Mouse (Mus musculus): ENCODE data around the gene Sbsn. TPM values are rescaled to one million over a fixed set of nuclear protein-coding genes. Genes with fewer than 3 reads are reported as not detected.

Gene Sbsn
- total RNA-seq (2014; fragmentation: Nextera tagmentation): 5.4 and 5.7 TPM in 2 replicates
- 0.52 and 5.1 TPM in 2 replicates for total RNA-seq (2017)
- polyA plus RNA-seq (2012): 0.96 and 1.5 TPM in 2 replicates

DNA sequence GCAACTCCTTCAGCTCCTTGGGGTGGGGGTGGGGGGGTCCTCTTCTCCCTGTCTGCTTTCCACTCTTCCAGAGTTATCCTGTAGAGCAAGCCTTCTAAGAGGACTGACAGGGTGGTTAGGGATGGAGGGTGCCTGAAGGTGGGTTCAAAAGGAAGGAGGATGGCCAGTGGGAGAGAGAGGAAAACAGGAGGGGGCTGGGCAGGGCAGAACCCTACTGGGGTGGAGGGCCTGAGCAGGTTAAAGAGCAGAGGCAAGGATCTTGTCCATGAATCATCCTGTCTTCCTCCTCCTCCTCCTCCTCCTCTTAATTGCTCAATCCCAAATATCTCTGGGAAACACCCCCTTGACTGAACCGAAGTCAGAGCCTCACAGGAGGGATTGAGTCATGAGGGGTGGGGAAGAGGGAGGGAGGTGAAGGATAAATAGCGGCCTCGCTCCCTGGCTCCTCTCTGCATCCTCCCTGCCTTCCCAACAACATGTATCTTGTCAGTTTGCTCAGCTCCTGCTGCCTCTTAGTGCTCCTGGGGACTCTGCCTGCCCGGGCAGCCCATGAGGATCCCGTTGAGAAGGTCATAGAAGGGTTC lies at the start of gene Sbsn:
TSS of gene Sbsn (plus strand) at position 386 of the 584 bp plus-strand sequence.
- no peaks in the 10 kb centered on the region for H3K4me1 ChIP-seq (ENCODE audit: insufficient read depth, low read depth, low read length)
- ATAC-seq (ENCODE audit: extremely low read depth, insufficient number of reproducible peaks, low FRiP score, poor library complexity, severe bottlenecking) (no peak), DNase-seq (ENCODE audit: low spot score) (no peak)
- peaks cover 11% of the 10 kb centered on the region for H3K36me3 ChIP-seq (replicated peaks)
- H3K4me3 ChIP-seq (ENCODE audit: low read depth, low read length): no peak within 1 kb of the TSS
- H3K9me3 ChIP-seq (replicated peaks): peaks cover 7% of the 10 kb centered on the region
- H3K27me3 ChIP-seq (ENCODE audit: insufficient read depth, low read length): no peaks in the 10 kb centered on the region
- TF ChIP-seq TAL1 (conservative IDR thresholded peaks at IDR 0.05; ENCODE audit: low read depth, low read length) (no peak), GATA1 (IDR thresholded peaks at IDR 0.05; ENCODE audit: borderline replicate concordance, low read length) (no peak), GATA2 (IDR thresholded peaks at IDR 0.05; ENCODE audit: borderline replicate concordance, low read depth, low read length) (no peak), CTCF (IDR thresholded peaks at IDR 0.05; ENCODE audit: low read depth, low read length) (no peak), POLR2AphosphoS5 (IDR thresholded peaks at IDR 0.05; ENCODE audit: insufficient replicate concordance, low read depth, low read length) (no peak)

DNA sequence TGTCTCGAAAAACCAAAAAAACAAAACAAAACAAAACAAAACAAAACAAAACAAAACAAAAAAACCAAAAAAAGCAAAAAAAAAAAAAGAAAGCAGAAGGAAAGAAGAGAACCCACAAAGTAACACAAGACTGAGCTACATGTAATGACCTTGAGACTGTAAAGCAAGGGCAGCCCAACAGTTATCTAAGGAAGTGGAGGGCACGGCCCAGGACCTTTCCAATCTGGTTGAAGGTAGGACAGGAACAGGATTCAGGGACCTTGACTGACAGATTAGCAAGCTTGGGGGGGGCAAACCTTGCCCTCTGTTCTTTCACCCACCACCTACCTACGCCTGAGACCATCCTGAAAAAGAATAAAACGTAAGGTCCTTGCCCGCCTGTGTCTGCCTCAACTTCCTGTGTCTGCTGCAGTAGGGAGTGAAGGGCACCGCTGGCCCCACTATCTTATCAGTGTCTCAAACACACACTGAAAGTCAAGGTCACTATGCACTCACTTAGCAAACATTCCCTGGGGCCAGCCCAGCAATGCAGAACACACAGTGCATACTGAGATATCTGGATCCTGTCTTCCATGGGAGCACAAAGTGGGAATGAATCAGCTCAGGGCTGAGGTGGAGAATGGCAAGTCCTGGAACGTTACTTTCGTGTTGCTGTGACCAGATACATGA lies 44.9 kb upstream of the Sbsn start:
- DNase-seq (ENCODE audit: low spot score): no peak
- peak; percentile 28 for ATAC-seq (ENCODE audit: extremely low read depth, insufficient number of reproducible peaks, low FRiP score, poor library complexity, severe bottlenecking)

DNA sequence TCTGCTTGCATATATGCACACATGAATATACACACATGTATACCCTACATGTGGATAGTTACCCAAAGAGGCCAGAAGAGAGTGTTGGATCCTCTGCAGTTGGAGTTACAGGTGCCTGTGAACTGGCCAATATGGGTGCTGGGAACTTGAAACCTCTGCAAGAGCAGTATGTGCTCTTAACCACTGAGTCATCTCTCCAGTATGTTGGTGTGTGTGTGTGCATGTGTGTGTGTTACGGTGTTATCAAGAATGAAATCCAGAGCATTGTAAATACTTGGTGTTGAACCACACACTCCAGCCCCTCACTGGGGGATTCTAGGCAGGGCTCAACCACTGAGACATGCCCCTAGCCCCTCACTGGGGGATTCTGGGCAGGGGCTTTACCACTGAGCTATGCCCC lies 43.8 kb upstream of the Sbsn start:
- peaks cover 18% of the 10 kb centered on the region; the same call in 1 of the 2 replicates for H3K27me3 ChIP-seq (ENCODE audit: insufficient read depth, low read length)
- TF ChIP-seq POLR2AphosphoS5 (IDR thresholded peaks at IDR 0.05; ENCODE audit: insufficient replicate concordance, low read depth, low read length): no peak
- no peak for TF ChIP-seq CTCF (IDR thresholded peaks at IDR 0.05; ENCODE audit: low read depth, low read length)
- no peak for TF ChIP-seq GATA1 (IDR thresholded peaks at IDR 0.05; ENCODE audit: borderline replicate concordance, low read length)
- TF ChIP-seq TAL1 (conservative IDR thresholded peaks at IDR 0.05; ENCODE audit: low read depth, low read length): no peak
- no peak for TF ChIP-seq GATA2 (IDR thresholded peaks at IDR 0.05; ENCODE audit: borderline replicate concordance, low read depth, low read length)
- no peaks in the 10 kb centered on the region for H3K36me3 ChIP-seq (replicated peaks)
- H3K4me3 ChIP-seq (ENCODE audit: low read depth, low read length): no peak overlapping the region
- ATAC-seq (ENCODE audit: extremely low read depth, insufficient number of reproducible peaks, low FRiP score, poor library complexity, severe bottlenecking): no peak
- H3K4me1 ChIP-seq (ENCODE audit: insufficient read depth, low read depth, low read length): peaks cover 4% of the 10 kb centered on the region; the same call in 1 of the 2 replicates
- DNase-seq (ENCODE audit: low spot score): no peak
- no peaks in the 10 kb centered on the region for H3K9me3 ChIP-seq (replicated peaks)

More for the DNA sequence above, 44.9 kb upstream of the Sbsn start:
- Histone ChIP-seq H3K9me3 (replicated peaks) (no peaks in the 10 kb centered on the region), H3K27me3 (ENCODE audit: insufficient read depth, low read length) (peaks cover 15% of the 10 kb centered on the region), H3K4me3 (ENCODE audit: low read depth, low read length) (no peak overlapping the region), H3K4me1 (ENCODE audit: insufficient read depth, low read depth, low read length) (peaks cover 4% of the 10 kb centered on the region; the same call in 1 of the 2 replicates), H3K36me3 (replicated peaks) (no peaks in the 10 kb centered on the region)
- TF ChIP-seq CTCF (IDR thresholded peaks at IDR 0.05; ENCODE audit: low read depth, low read length): no peak
- no peak for TF ChIP-seq GATA1 (IDR thresholded peaks at IDR 0.05; ENCODE audit: borderline replicate concordance, low read length)
- TF ChIP-seq GATA2 (IDR thresholded peaks at IDR 0.05; ENCODE audit: borderline replicate concordance, low read depth, low read length): no peak
- TF ChIP-seq POLR2AphosphoS5 (IDR thresholded peaks at IDR 0.05; ENCODE audit: insufficient replicate concordance, low read depth, low read length): no peak
- TF ChIP-seq TAL1 (conservative IDR thresholded peaks at IDR 0.05; ENCODE audit: low read depth, low read length): no peak

DNA sequence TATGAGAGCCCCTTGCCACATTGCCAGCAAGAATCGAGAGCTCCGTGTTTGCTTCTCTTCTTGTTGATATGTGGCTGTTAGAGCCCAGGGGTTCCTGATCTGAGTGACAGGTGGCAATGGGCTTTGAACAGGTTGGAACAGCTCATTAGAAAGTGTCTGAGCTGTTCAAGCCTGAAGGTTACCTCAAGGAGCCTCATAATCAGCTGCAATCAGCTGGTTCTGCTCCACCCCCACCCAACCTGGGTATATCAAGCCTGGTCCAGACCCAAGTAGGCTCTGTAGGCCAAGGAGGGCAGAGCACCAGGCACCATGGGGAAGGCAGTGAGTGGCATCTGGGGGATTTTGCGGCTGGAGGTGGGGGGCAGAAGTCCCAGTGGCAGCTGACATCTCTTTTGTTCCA lies 39.3 kb upstream of the Sbsn start, which contains the start of gene Atp4a:
TSS of gene Atp4a (plus strand) at position 268 of the 400 bp plus-strand sequence.
- H3K36me3 ChIP-seq (replicated peaks): no peaks in the 10 kb centered on the region
- no peak for DNase-seq (ENCODE audit: low spot score)
- peaks cover 25% of the 10 kb centered on the region; the same call in 1 of the 2 replicates for H3K27me3 ChIP-seq (ENCODE audit: insufficient read depth, low read length)
- ATAC-seq (ENCODE audit: extremely low read depth, insufficient number of reproducible peaks, low FRiP score, poor library complexity, severe bottlenecking): no peak
- H3K4me3 ChIP-seq (ENCODE audit: low read depth, low read length): no peak within 1 kb of the TSS
- no peaks in the 10 kb centered on the region for H3K9me3 ChIP-seq (replicated peaks)
- H3K4me1 ChIP-seq (ENCODE audit: insufficient read depth, low read depth, low read length): no peaks in the 10 kb centered on the region
- no peak for TF ChIP-seq POLR2AphosphoS5 (IDR thresholded peaks at IDR 0.05; ENCODE audit: insufficient replicate concordance, low read depth, low read length)
- TF ChIP-seq GATA1 (IDR thresholded peaks at IDR 0.05; ENCODE audit: borderline replicate concordance, low read length): no peak
- TF ChIP-seq TAL1 (conservative IDR thresholded peaks at IDR 0.05; ENCODE audit: low read depth, low read length): no peak
- TF ChIP-seq CTCF (IDR thresholded peaks at IDR 0.05; ENCODE audit: low read depth, low read length): no peak
- no peak for TF ChIP-seq GATA2 (IDR thresholded peaks at IDR 0.05; ENCODE audit: borderline replicate concordance, low read depth, low read length)

DNA sequence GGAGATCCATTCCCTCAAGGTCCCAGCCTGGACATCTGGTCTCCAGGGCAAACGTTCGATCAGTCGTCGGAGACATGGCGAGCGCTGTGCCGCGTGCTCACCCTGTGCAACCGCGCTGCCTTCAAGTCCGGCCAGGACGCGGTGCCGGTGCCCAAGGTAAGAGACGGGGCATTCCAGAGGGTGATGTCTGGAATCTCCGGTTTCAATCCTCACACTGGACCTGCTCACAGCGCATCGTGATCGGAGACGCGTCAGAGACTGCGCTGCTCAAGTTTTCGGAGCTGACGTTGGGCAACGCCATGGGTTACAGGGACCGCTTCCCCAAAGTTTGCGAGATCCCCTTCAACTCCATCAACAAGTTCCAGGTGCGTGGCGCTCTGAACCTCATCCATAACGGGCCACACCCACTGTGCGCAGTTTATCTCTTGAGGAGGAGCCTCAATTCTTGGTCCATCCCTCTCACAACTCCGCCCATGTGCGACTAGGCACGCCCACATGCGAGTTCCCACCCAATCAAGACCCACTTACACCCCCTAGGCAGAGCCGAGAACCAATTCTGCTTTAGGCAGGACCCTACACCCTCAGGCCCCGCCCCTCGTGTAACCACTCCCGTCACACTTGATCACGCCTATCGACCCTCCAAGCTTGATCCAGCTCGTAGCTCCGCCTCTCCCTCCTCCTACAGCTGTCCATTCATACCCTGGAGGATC lies 34.1 kb upstream of the Sbsn start:
- no peaks in the 10 kb centered on the region for H3K9me3 ChIP-seq (replicated peaks)
- H3K27me3 ChIP-seq (ENCODE audit: insufficient read depth, low read length): peaks cover 28% of the 10 kb centered on the region; the same call in 1 of the 2 replicates
- H3K4me3 ChIP-seq (ENCODE audit: low read depth, low read length): peak overlapping the region; percentile 14; the same call in 1 of the 2 replicates
- peaks cover 4% of the 10 kb centered on the region; the same call in 1 of the 2 replicates for H3K4me1 ChIP-seq (ENCODE audit: insufficient read depth, low read depth, low read length)
- DNase-seq (ENCODE audit: low spot score): no peak
- no peaks in the 10 kb centered on the region for H3K36me3 ChIP-seq (replicated peaks)
- no peak for ATAC-seq (ENCODE audit: extremely low read depth, insufficient number of reproducible peaks, low FRiP score, poor library complexity, severe bottlenecking)
- TF ChIP-seq GATA1 (IDR thresholded peaks at IDR 0.05; ENCODE audit: borderline replicate concordance, low read length) (no peak), POLR2AphosphoS5 (IDR thresholded peaks at IDR 0.05; ENCODE audit: insufficient replicate concordance, low read depth, low read length) (no peak), TAL1 (conservative IDR thresholded peaks at IDR 0.05; ENCODE audit: low read depth, low read length) (no peak), GATA2 (IDR thresholded peaks at IDR 0.05; ENCODE audit: borderline replicate concordance, low read depth, low read length) (no peak), CTCF (IDR thresholded peaks at IDR 0.05; ENCODE audit: low read depth, low read length) (no peak)

Measured in G1E (cell line).